Mouse (Mus musculus) adipocyte (in vitro differentiated cells): ENCODE measurements around the gene 1700020L24Rik.
A peak's percentile ranks its signal among the peaks of the same experiment; 100 is the strongest.

ENCODE experiments used
- DNase-seq: peaks from one replicate; pipeline ENCODE4 v3.0.0-alpha.2; 2016; ENCODE audit warnings: low spot score

Gene 1700020L24Rik

GRCm38 (mm10) chr11:83440081-83441064, 2.9 kb downstream of the 1700020L24Rik start:
- DNase-seq, result peak; percentile 94

- peak; percentile 90 for DNase-seq
Measured at GRCm38 (mm10) chr11:83441235-83441634, 3.8 kb downstream of the 1700020L24Rik start.

DNA sequence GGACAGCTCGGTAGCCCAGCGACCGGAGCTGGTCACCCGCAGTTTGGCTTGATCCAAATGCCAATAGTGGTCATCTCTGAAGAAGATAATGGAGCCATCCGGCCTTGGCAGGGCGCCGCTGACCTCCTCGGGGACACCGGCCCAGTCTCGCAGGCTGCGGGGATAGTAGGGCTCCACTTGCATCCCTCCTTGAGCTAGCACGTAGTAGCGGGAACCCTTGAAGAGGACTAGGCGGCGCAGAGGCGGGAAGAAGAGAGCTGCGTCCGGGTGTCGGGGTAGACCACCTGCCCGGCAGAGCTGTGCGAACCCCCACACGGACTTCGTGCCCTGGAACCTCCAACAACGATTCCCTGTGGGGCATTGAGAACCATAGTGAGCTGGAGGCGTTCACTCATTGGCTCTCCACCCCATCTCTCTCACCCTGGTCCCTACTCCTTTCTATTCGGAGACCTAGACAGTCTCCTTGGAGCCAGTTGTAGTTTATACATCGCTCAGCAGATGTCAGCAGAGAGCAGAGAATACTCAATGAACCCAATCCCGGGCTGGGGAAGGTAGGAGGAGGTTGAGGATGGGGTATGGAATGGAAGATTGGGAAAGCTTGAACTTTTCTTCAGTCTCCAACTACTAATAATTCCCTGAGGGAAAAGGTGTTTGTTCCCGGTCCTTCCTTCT, 5.3 kb downstream of the 1700020L24Rik start:
- DNase-seq, result peak; percentile 87

DNA sequence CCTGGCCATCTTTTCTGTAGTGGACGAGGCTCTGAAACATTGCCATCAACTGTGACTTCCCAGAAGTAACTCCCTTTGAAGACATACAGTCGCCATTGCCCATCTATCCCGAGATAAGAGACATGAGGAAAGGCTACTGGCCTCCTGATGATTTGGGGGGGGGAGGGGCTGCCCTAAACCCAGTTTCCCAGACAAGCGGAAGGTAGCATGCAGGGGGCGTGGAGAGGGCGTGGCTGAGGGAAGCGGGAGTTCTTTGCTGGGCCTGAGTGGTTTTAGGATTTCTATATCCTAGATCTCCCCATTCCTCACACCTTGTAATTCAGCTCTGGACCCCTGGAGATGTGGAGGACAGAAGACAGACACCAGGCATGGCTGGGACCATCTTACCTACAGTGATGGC, 6.3 kb downstream of the 1700020L24Rik start:
- no peak for DNase-seq

DNA sequence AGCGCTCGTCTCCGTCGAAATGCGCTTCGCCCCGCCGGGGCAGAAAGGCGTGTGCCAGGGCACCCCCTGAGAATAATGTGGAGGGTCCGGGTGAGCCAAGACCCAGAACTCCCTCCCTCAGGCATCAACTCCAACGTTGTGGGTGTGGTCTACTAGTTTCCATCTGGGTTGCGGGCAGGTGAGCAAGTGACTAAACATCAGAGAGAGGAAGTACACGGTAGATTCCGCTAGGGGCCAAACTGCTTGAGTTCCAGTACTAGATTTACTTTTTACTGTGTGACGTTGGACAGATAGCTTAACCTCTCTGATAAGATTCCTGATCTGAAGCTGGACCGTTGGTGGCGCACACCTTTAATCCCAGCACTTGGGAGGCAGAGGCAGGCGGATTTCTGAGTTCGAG, 7.5 kb downstream of the 1700020L24Rik start:
- DNase-seq, result no peak

DNA sequence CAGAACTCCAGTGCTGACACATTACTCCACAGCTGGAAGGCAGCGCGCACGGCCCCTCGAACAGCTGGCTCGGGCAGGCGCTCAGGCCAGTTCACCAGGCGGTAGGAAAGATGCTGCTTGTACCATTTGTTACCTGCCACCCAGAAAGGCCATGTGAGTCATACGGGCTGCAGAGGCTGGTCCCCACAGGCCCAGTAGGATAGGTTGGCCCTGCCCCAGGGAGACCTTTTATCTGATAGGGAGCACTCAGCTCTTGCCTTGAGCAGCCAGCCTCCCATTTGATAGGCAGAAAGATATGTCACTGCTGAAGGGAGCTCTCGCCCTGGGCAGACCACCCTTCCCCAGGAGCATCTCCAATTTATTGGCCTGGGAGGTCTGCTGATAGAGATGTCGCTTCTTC, 10.1 kb downstream of the 1700020L24Rik start:
- DNase-seq, result no peak

- DNase-seq, result peak; percentile 86
Measured at GRCm38 (mm10) chr11:83448021-83448926, 10.8 kb downstream of the 1700020L24Rik start.

DNA sequence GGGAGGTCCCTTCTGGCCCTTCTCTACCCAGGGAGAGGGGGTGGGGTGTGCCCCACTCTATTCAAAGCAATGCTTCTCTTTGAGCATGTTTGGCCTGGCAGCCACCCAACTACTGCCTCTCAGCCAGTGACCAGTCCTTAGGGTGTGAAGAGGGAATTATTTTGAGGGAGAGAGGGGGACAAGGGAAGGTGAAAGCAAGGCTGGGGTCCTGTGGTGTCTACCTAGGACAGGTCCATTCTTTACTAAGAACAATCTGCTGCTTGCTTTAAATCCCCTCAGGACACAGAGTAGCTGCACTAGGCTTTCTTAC, 11.4 kb downstream of the 1700020L24Rik start:
- no peak for DNase-seq

DNA sequence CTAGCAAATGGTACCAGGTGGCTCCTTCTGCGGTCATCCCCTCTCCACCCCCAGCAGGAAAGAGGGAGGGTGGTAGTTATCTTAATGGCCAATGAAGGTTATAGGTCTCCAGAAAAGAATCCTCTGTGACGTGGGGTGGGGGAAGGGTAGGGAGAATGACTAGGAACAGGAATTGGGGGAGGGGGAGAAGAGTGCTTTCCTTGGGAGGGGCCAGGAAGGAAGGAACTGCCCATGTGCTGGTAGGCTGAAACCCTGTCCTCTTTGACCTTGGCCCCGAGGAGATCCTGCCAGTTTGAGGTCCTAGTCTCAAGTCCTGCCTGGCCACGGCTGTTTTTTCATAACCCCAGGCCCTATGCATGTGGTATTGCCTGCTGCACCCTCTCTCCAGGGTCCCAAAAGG, 11.8 kb downstream of the 1700020L24Rik start:
- no peak for DNase-seq

- DNase-seq, result peak; percentile 88
Measured at GRCm38 (mm10) chr11:83450550-83450949, 13.1 kb downstream of the 1700020L24Rik start.

DNA sequence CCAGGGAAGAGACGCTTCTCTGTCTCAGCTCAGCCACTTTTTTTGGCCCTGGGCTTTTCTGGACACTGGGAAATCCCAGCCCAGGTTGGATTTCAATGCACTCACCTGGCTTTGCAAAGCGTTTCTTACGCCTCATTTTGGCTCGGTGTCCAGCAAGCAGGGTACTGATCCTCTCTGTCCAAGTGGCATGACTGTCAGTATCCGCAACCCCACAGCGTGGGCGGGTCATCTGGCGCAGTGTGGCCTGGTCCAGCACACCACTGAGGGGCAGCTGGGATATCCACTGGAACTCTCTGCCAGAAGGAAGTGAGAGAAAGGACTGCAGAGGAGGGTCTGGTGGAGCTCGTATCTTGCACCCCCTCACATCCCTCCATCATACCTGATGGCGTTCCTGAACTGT, 13.8 kb downstream of the 1700020L24Rik start:
- DNase-seq, result no peak

- DNase-seq, result peak; percentile 72
Measured at GRCm38 (mm10) chr11:83454548-83454947, 17.1 kb downstream of the 1700020L24Rik start.

- DNase-seq, result no peak
Measured at GRCm38 (mm10) chr11:83455608-83456007, 18.1 kb downstream of the 1700020L24Rik start.

GRCm38 (mm10) chr11:83457257-83457656, 19.8 kb downstream of the 1700020L24Rik start:
- DNase-seq, result no peak

GRCm38 (mm10) chr11:83457912-83458601, 20.6 kb downstream of the 1700020L24Rik start:
- peak; percentile 87 for DNase-seq

GRCm38 (mm10) chr11:83461462-83462027, 24.1 kb downstream of the 1700020L24Rik start:
- DNase-seq, result no peak

GRCm38 (mm10) chr11:83462711-83463244, 25.3 kb downstream of the 1700020L24Rik start, which contains the start of gene Mmp28:
TSS of gene Mmp28 (minus strand) at chr11:83463071.
- DNase-seq, result peak; percentile 68

DNA sequence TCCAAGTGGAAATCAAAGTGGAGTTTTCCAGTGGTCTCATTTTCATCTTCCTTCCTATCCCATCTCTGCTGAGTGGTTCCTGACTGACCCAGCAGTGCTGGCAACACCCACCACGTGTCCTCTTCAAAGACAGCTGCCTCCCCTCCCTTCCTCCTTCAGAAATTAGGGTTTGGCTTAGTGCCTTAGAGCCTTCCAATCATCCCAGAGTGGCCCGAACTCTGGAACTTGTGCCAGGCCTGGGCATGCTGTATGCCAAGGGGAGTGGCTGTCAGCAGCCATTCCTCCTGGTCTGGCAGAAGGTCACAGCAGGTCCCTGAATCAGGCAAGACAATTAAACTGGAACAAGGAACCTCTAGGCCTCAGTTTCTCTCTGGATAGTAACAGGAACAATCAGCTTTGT, 28.5 kb downstream of the 1700020L24Rik start:
- DNase-seq, result peak; percentile 90

DNA sequence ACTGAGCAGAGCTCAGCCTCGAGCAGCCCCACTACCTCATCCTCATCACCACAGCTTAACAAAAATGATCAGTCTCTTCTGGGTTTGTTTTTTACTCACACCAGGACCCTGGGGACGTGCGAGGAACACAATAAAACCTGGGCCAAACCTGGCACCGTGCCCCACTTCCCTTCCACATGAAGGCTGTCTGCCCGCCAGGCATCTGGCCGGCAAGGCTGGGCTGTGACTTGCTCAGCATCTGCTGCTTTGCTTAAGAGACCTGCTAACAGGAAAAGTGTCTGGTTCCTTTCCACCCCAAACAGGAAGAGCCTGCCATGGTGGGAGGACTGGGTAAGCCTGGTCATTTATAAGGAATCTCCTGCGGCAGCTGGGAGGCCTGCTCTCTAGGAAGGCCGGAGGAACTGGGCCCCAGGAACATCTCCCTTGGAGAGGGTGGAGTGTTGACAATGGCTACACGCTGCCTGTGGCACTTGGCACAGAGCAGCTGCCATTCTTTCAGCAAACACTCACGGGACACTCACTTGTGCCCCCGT, 29.7 kb downstream of the 1700020L24Rik start:
- peak; percentile 47 for DNase-seq

- DNase-seq, result no peak
Measured at GRCm38 (mm10) chr11:83468765-83469164, 31.3 kb downstream of the 1700020L24Rik start.

GRCm38 (mm10) chr11:83471766-83472165, 34.3 kb downstream of the 1700020L24Rik start:
- DNase-seq, result no peak
